Mouse (Mus musculus): ENCODE measurements around the gene Serpina3b.

DNA sequence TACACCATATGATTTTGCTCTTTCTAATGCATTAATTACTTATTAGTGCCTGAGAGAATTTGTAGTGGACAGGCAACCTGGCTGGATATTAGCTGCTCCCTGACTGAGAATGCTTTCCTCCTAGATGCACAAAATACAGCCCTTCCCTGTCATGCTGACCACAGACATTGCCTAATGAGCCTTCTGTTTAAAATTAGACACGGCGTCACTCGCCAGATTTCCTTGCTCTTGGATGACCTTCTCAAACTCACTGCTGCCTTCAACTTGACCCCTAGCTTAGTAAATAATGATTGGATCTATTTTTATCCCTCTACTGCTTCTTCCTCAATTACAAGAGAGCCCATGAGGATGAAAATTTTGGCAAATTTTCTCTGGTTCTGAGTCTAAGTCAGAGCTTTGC lies 47.0 kb downstream of the Serpina3b start:
- TF ChIP-seq CTCF (IDR thresholded peaks at IDR 0.05; ENCODE audit: control insufficient read depth, insufficient read depth, low read length) = no peak
- TF ChIP-seq POLR2A (IDR thresholded peaks at IDR 0.05; ENCODE audit: borderline replicate concordance, control insufficient read depth, low read depth, low read length) = no peak
